Mouse (Mus musculus) skeletal muscle tissue, postnatal 0 days (tissue): ENCODE data around the gene Tkfc. TPM values are rescaled to one million over a fixed set of nuclear protein-coding genes. Genes with fewer than 3 reads are reported as not detected.

Experiments
- polyA plus RNA-seq: library from polyadenylated mRNA; unstranded; fragments of >200 nt; fragmentation: Nextera tagmentation; extraction: Ambion mirVana; gene quantifications from 2 replicates; pipeline ENCODE4 v1.2.1, GENCODE M21; 2015

Tkfc gene
- polyA plus RNA-seq: 6.8 and 8.3 TPM in 2 replicates

DNA sequence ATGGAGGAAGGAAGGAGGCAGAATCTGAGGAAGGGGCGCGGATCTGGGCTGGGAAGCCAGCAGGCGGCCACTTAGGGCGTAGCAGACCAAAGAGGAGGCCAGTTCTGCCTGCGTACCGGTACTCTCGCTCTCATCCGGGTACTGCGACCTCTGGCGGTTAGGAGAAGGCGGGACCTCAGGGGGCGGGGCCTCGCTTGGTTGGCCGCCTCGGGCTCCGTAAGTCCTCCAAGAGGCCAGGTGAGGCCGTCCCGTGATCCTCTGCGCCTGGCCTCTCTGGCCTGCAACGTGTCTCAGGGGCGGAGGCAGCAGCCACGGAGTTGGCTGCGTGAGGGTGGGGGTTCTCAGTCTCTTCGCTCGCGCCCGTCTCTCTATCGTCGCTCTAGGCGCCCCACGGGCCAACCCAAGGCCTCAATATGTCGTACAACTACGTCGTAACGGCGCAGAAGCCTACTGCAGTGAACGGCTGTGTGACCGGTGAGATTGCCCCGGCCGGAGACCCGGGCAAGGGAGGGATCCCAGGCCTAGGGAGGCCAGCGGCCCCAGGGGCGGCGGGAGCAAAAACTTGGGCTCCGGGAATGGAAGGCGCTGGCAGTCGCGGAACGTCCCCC is at the start of gene Tkfc, which contains the start of gene Ddb1:
TSS of gene Tkfc (minus strand) at position 362 of the 608 bp plus-strand sequence.
TSS of gene Ddb1 (plus strand) at position 35 of the 608 bp plus-strand sequence.

DNA sequence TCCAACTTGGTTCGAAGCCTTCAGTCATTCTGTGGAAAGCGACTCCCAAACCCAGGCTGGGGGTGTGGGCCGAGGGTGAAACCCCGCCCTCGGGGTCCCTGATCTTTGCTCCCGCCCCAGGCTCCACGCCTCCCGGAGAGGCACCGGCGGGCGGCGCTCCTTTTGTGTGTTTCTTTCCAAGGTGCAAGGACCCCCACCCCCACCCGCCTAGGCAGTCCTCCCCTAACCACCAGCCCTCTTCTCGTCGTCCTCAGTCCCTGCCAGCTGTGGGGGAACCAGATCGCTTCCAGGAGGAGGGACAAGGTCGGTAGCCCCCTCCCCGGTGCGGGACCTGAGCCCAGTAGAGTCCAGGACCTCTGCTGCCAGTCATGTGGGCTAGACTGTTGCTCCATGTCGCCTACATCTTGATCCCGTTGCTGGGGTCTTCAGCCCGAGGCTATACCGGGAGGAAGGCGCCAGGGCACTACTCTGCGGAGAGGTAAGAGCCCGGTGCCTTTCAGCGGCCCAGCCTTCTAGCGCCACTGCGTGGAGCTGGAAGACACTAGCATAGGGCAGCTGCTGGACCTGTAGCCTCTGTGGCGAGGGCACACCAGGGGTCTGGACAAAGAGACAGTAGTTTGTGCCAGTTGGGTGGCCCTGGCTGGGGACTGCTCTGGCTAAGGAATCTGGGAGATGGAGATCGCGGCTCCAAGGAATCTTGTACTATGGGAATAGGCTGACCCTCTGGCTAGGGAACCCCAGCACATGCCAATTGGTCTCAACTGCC is 28.8 kb upstream of the Tkfc start, which contains the start of gene Vwce:
TSS of gene Vwce (plus strand) at position 108 of the 766 bp plus-strand sequence.

DNA sequence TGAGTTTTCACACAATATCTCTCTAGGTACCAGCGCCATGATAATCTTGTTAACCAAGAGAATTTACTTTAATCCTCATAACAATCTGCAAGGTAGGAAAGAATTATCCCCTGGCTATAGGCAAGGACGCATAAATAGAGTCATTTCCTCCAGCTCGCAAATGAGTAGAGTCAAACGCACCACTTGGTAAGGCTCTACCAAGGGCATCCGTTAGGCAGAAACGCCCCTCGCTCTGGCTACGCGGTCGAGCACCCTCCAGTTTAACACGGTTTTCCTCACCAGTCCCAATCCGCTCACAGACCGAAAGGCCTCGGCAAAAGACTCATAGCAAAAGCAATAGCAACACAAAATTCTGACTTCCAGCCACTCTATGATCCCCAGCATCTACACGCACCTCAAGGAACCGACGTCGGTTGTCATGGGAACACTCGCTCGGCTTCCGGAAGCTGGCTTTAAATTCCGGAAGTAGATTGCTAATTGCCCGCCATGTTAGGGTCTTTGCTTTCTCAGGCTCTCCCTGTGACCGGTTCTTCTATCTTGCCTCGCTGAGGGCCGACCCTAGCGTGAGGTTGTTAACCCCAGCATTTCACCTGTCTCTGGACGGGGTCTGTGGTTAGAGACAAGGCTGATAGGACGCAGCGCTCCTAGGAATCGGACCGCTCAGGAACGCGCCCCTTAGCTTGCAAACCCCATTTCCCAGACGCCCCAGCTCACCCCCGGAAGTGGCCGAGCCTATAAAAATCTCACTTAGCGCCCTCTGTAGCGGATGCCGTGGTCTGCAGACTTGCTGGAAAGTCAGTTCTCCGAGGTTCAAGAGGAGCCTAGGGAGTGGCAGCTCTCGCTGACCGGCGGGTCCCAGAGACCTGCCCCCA is 28.5 kb downstream of the Tkfc start, which contains the start of the genes Cyb561a3 and Tmem138:
TSS of gene Cyb561a3 (plus strand) at position 483 of the 872 bp plus-strand sequence.
TSS of gene Tmem138 (minus strand) at position 673 of the 872 bp plus-strand sequence.

DNA sequence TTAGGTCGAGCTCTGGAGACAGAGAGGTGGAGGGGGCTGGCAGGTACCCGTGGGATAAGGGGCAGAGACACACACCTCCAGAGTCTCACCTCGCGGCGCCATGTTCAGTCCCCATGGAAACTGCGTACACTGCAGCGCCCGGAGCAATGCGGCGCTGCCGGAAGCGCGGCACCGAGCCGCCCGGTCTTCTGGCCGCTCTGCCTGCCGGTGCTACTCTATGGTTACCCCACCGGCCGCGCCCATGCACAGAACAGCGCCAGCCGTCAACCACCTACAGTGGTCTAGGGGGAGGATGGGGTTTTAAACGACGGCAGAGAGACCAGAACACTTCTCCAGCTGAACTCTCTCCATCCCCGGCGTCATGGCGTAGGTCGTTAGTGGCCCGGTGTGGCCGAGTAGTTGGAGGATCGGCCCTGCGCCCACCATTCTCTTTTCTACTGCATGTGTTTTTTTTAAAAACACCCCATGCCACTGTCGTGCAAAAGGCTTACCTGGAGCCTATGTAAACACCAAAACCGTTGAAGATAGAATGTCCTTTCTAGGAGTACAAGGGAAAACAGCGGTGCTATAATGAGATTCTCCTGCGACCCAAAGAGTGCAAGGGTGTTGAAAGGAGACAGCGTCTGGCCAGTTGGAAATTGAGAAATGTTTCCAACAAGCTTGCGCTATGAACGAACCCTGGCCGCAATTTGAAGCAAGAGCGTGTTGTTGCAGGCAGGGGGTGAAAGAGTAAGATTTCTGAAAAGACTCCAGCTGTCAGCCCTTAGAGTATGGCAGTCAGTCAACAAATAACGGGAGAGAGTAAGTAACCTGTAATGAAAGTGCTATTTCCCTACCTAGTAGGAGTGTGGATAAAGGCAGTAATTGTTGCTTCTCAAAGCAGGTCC is 49.6 kb downstream of the Tkfc start, which contains the start of gene Tmem216:
TSS of gene Tmem216 (minus strand) at position 615 of the 887 bp plus-strand sequence.

Other genes with a start within 250 kb of the Tkfc start
- 0.59 and 1.6 TPM in 2 replicates for gene Syt7, start 216.6 kb downstream of the Tkfc start, polyA plus RNA-seq
- gene Lrrc10b, start 148.2 kb downstream of the Tkfc start, polyA plus RNA-seq: 0.12 and 0.28 TPM in 2 replicates
- gene Ppp1r32, start 122.7 kb downstream of the Tkfc start, polyA plus RNA-seq: 0.17 TPM in 1 of 2 replicates, not detected in the other
- 17.2 and 17.3 TPM in 2 replicates for gene Cpsf7, start 80.4 kb downstream of the Tkfc start, polyA plus RNA-seq
- gene Sdhaf2, start 79.5 kb downstream of the Tkfc start, polyA plus RNA-seq: 44.2 and 47.1 TPM in 2 replicates
- 12.1 and 17.5 TPM in 2 replicates for gene Tmem216, start 49.4 kb downstream of the Tkfc start, polyA plus RNA-seq
- 9.1 and 10.6 TPM in 2 replicates for gene Cyb561a3, start 28.5 kb downstream of the Tkfc start, polyA plus RNA-seq
- 7.5 and 9.1 TPM in 2 replicates for gene Tmem138, start 28.3 kb downstream of the Tkfc start, polyA plus RNA-seq
- gene Ddb1, start 327 bp downstream of the Tkfc start, polyA plus RNA-seq: 177 and 194 TPM in 2 replicates
- 0.17 and 0.28 TPM in 2 replicates for gene Vwce, start 28.6 kb upstream of the Tkfc start, polyA plus RNA-seq
- 0.40 TPM in 1 of 2 replicates, not detected in the other for gene Pga5, start 72.4 kb upstream of the Tkfc start, polyA plus RNA-seq
- gene Vps37c, start 83.1 kb upstream of the Tkfc start, polyA plus RNA-seq: 21.6 and 22.5 TPM in 2 replicates
- 0.19 TPM in 2 replicates for gene Cd5, start 133.3 kb upstream of the Tkfc start, polyA plus RNA-seq
- gene Cd6, start 224.4 kb upstream of the Tkfc start, polyA plus RNA-seq: 0.17 TPM in 1 of 2 replicates, not detected in the other
- 0.48 and 0.59 TPM in 2 replicates for gene Slc15a3, start 234.1 kb upstream of the Tkfc start, polyA plus RNA-seq